Comparison of ENCODE assay signal across 8 mouse cellular contexts in genomic region chr14:54227911-54228451, GRCm38 (mm10). TPM values are rescaled to one million over a fixed set of nuclear protein-coding genes. Genes with fewer than 3 reads are reported as not detected.
DNase-seq lines count a peak whose midpoint lies in the region; ATAC-seq and TF ChIP-seq lines count a peak whose summit lies in the region.

No protein-coding gene starts in this region.

- WGBS in hindbrain, postnatal 0 days, result 1% methylated on average over 10 of the region's 10 CpGs

- H3K27me3 ChIP-seq in hindbrain, postnatal 0 days (ENCODE audit: insufficient read depth, low read length), result no peaks in the 10 kb centered on the region

- peak overlapping the region; percentile 73 for H3K27ac ChIP-seq in gastrocnemius, adult 2 months
- H3K27ac ChIP-seq in hindbrain, postnatal 0 days, result peak overlapping the region; percentile 28
- H3K27ac ChIP-seq in left cerebral cortex, adult 2 months, result peak overlapping the region; percentile 33; the same call in 1 of the 2 replicates

- H3K4me1 ChIP-seq in hindbrain, postnatal 0 days (ENCODE audit: insufficient read depth, low read length), result peaks cover 11% of the 10 kb centered on the region; the same call in 1 of the 2 replicates

- H3K4me2 ChIP-seq in hindbrain, postnatal 0 days (ENCODE audit: low read depth, low read length), result peak overlapping the region; percentile 58

- peak; percentile 65 for ATAC-seq in hindbrain, postnatal 0 days
- peak; percentile 46 for ATAC-seq in megakaryocyte, adult 5-6 weeks (ENCODE audit: poor library complexity, severe bottlenecking)

- H3K36me3 ChIP-seq in hindbrain, postnatal 0 days (ENCODE audit: insufficient read depth, low read length), result no peaks in the 10 kb centered on the region

- TF ChIP-seq CTCF in gastrocnemius, adult 2 months (IDR thresholded peaks at IDR 0.05), result peak; percentile 91
- peak; percentile 87 for TF ChIP-seq CTCF in hindbrain, postnatal 0 days (IDR thresholded peaks at IDR 0.05; ENCODE audit: low read depth)
- TF ChIP-seq CTCF in left cerebral cortex, adult 2 months (IDR thresholded peaks at IDR 0.05), result peak; percentile 92

- H3K4me3 ChIP-seq in gastrocnemius, adult 2 months, result peak overlapping the region; percentile 71
- H3K4me3 ChIP-seq in hindbrain, postnatal 0 days (ENCODE audit: low read length), result peak overlapping the region; percentile 27
- peak overlapping the region; percentile 44 for H3K4me3 ChIP-seq in left cerebral cortex, adult 2 months

- DNase-seq in ZHBTc4 (ENCODE audit: low read depth, low spot score), result peak; percentile 76
- peak; percentile 63 to 69 for DNase-seq in cerebellum, postnatal 4 days (ENCODE audit: low spot score in 2 of 2)
- DNase-seq in gastrocnemius, adult 2 months, result peak; percentile 65
- peak; percentile 82 for DNase-seq in hindbrain, postnatal 0 days (ENCODE audit: low spot score)
- peak; percentile 49 to 63 for DNase-seq in left cerebral cortex, adult 2 months (ENCODE audit: extremely low spot score in 1 of 2, low spot score in 2 of 2)
- peak; percentile 71 for DNase-seq in right cerebral cortex, postnatal 14 days
- peak; percentile 57 to 61 for DNase-seq in urinary bladder, postnatal 36 days (ENCODE audit: low spot score in 2 of 2)

- intact Hi-C loops in gastrocnemius, adult 2 months (cut with DNase I), result loop anchor here (2.0 to 10.0 kb wide), 5 partner anchors 163 to 417 kb away; partner anchors contain the start of genes Ajuba, Cdh24 and Gm17606
- intact Hi-C loops in left cerebral cortex, adult 2 months (cut with DNase I), result loop anchor here (1.0 to 2.0 kb wide), 5 partner anchors 163 to 413 kb away; partner anchors contain the start of genes Cdh24 and Gm17606

- 0 out of 2 replicates have a peak overlapping the region, but pooled peaks have one; percentile 10 for H3K9ac ChIP-seq in hindbrain, postnatal 0 days (replicated peaks; ENCODE audit: low read length)

- no peaks in the 10 kb centered on the region for H3K9me3 ChIP-seq in hindbrain, postnatal 0 days (ENCODE audit: low read length)

RNA-seq across cellular contexts. Expression of gene Dad1, which starts 25.9 kb away (rescaled TPM):
- total RNA-seq in gastrocnemius, adult 2 months (2021), result 10 to 100 TPM; 68.3 to 77.9 TPM
- 189 and 321 TPM in 2 replicates for total RNA-seq in hindbrain, postnatal 0 days (2014; rRNA removed)
- 406 and 407 TPM in 2 replicates for polyA plus RNA-seq in hindbrain, postnatal 0 days (2015; fragmentation: Nextera tagmentation; extraction: Ambion mirVana)
- 100 to 1,000 TPM; 106 to 115 TPM for total RNA-seq in left cerebral cortex, adult 2 months (2021)
- total RNA-seq in megakaryocyte, adult 5-6 weeks (2015), result 136 and 154 TPM in 2 replicates
- total RNA-seq in megakaryocyte, adult 5-6 weeks (2017), result 84.1 and 86.7 TPM in 2 replicates

RNA-seq across cellular contexts. Expression of gene Abhd4, which starts 26.0 kb away (rescaled TPM):
- total RNA-seq in gastrocnemius, adult 2 months (2021), result 10 to 100 TPM; 18.9 to 19.3 TPM
- 105 and 126 TPM in 2 replicates for total RNA-seq in hindbrain, postnatal 0 days (2014; rRNA removed)
- polyA plus RNA-seq in hindbrain, postnatal 0 days (2015; fragmentation: Nextera tagmentation; extraction: Ambion mirVana), result 76.9 and 82.7 TPM in 2 replicates
- total RNA-seq in left cerebral cortex, adult 2 months (2021), result 10 to 100 TPM; 46.7 to 49.3 TPM
- 11.0 and 13.9 TPM in 2 replicates for total RNA-seq in megakaryocyte, adult 5-6 weeks (2015)
- 10.0 and 16.5 TPM in 2 replicates for total RNA-seq in megakaryocyte, adult 5-6 weeks (2017)

RNA-seq across cellular contexts. Expression of gene Olfr49, which starts 56.8 kb away (rescaled TPM):
- total RNA-seq in gastrocnemius, adult 2 months (2021), result not detected
- total RNA-seq in hindbrain, postnatal 0 days (2014; rRNA removed), result not detected in 2 replicates
- 0.05 TPM in 1 of 2 replicates, not detected in the other for polyA plus RNA-seq in hindbrain, postnatal 0 days (2015; fragmentation: Nextera tagmentation; extraction: Ambion mirVana)
- total RNA-seq in left cerebral cortex, adult 2 months (2021), result not detected
- not detected in 2 replicates for total RNA-seq in megakaryocyte, adult 5-6 weeks (2015)
- 0.11 TPM in 1 of 2 replicates, not detected in the other for total RNA-seq in megakaryocyte, adult 5-6 weeks (2017)

Comparison
In these comparisons a context has a peak if more than half of its experiments do, and no peak if none do; other contexts are left out.
1. Peak in every context shown above with its lines: DNase-seq, ATAC-seq, H3K4me3 ChIP-seq and H3K27ac ChIP-seq.